Mouse (Mus musculus): ENCODE data around the gene Plekhm2.

Plekhm2 gene

GRCm38 (mm10) chr4:141659739-141660138 is 5.0 kb downstream of the Plekhm2 start:
- no peak for DNase-seq

GRCm38 (mm10) chr4:141658846-141659484 is 5.7 kb downstream of the Plekhm2 start:
- no peak for DNase-seq

GRCm38 (mm10) chr4:141656932-141657331 is 7.8 kb downstream of the Plekhm2 start:
- no peak for DNase-seq

GRCm38 (mm10) chr4:141655908-141656608 is 8.6 kb downstream of the Plekhm2 start:
- DNase-seq: peak; percentile 75

DNA sequence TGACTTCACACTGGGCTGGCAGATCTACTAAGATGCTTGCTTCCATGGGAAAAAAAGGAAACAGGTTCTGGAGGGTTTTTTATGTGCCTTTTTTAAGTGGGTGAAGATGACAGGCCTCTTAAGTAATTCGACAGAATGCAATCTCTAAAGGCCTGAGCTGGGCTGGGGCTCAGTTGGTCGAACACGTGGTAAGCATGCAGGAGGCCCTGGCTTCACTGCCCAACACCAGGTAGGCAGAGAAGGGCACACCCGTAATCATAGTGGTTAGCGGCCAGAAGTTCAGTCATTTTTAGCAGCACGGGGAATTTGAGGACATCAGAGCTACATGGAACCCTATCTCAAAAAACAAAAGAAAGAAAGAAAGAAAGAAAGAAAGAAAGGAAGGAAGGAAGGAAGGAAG is 10.2 kb downstream of the Plekhm2 start:
- DNase-seq: no peak

GRCm38 (mm10) chr4:141653813-141654212 is 10.9 kb downstream of the Plekhm2 start:
- DNase-seq: no peak

DNA sequence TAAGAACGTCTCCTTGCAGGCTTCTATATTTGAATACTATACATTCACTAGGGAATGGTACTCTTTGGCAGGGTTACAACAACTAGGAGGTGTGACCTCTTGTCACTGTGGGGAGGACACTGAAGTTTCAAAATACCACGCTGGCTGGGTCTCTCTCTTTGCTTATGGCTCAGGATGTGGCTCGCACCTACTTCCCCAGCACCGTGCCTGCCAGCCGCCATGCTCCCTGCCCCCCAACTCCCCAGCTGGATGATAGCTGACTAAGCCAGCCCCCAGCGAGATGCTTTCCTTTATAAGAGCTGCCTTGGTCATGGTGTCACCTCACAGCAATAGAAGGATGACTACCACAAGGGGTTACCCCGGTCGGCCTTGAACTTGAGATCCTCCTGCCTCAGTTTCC is 11.7 kb downstream of the Plekhm2 start:
- DNase-seq: no peak

GRCm38 (mm10) chr4:141651944-141652343 is 12.8 kb downstream of the Plekhm2 start:
- no peak for DNase-seq

DNA sequence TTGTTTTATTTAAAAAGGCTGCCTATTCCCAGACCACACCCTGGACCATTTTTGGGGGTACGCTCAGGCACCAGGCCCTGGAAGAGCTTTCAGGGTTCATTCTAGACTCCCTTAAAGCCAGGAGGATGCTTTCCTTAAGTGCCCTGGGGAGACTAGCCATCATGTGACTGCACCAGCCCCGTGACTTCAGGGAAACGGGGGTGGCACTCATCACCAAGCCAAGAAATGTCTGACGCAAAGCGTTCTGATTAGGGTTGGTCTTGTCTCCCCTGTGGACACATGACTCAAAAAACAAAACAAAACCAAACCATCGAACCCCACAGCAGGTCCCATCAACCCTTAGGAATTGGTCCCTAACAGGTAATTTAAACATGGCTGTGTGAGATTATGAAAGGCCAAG is 13.4 kb downstream of the Plekhm2 start:
- no peak for DNase-seq

GRCm38 (mm10) chr4:141649244-141649643 is 15.5 kb downstream of the Plekhm2 start:
- no peak for DNase-seq

DNA sequence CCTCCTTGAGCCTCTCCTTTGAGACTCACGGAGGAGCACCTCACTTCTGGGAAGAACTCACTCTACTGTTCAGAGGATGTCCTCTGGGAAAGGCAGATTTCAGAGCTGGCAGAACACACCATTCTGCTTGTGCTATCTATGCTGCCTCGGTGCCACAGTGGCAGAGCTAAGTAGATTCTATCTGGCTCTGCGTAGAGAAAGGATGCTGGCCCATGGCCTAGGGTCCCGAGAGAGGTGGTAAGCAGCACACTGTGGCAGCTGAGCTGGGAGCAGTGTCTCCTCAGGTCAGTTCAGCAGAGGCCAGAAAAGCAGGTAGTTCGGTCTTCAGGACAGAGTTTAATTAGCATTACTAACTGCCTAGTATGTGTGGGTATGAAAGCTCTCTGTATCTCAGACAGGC is 16.4 kb downstream of the Plekhm2 start:
- no peak for DNase-seq

GRCm38 (mm10) chr4:141647187-141647586 is 17.5 kb downstream of the Plekhm2 start:
- no peak for DNase-seq

- no peak for DNase-seq
These were observed 18.7 kb downstream of the Plekhm2 start for GRCm38 (mm10) chr4:141645988-141646387.

- peak; percentile 77 for DNase-seq
These were observed 21.4 kb downstream of the Plekhm2 start for GRCm38 (mm10) chr4:141643118-141643855.

- DNase-seq: no peak
These were observed 22.5 kb downstream of the Plekhm2 start for GRCm38 (mm10) chr4:141641961-141642811.

DNA sequence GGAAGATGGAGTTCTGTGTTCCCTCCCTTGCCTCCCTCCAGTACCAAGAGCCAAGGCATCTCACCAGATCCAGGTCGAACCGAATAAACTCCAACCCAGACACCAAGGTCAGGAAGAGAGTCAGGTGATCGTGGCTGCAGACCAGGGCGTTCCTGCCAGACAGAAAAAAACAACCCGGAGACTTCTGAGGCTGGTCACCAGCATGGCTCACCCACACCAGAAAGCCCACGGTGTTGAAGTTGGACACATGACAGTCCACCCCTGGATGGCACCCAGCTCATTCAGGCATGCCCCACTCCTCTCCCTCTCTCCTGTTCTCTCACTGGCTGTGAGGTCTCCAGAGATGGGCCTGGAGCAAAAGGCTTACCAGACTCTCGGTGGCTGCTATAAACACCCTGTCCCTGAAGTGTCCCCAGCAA is 23.3 kb downstream of the Plekhm2 start:
- no peak for DNase-seq

DNA sequence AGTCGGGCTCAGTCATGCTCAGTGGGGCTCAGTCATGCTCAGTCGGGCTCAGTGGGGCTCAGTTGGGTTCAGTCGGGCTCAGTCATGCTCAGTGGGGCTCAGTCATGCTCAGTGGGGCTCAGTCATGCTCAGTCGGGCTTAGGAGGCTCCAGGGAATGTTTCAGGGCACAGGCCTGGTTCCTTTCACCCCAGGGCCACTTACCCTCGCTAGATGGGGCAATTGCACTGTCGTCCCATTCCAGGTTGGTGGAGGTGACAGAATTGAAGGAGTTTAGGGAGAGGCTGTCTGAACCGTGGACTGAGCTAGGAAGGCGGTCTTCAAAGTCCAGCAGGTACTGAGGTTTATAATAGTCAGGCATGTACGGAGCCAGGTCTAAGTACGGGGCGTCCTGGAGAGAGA is 25.2 kb downstream of the Plekhm2 start:
- no peak for DNase-seq

DNA sequence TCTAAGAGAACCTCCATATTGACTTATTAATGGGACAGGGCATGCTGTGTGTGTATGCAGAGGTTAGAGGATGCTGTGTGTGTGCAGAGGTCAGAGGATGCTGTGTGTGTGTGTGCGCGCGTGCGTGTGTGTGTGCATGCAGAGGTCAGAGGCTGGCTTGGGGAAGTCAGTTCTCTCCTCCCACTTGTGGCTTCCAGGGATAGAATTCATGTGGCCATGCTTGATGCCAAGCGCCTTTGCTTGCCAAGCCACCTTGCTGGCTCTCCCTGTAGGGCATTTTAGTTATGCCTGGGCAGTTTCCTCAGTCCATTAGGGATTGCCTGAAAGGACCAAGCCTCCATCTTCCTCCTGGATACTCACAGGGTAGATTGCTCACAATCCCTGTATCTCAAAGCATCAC is 28.0 kb downstream of the Plekhm2 start:
- DNase-seq: no peak

GRCm38 (mm10) chr4:141635991-141636390 is 28.7 kb downstream of the Plekhm2 start:
- DNase-seq: no peak

GRCm38 (mm10) chr4:141632111-141632873 is 32.4 kb downstream of the Plekhm2 start:
- DNase-seq: no peak

DNA sequence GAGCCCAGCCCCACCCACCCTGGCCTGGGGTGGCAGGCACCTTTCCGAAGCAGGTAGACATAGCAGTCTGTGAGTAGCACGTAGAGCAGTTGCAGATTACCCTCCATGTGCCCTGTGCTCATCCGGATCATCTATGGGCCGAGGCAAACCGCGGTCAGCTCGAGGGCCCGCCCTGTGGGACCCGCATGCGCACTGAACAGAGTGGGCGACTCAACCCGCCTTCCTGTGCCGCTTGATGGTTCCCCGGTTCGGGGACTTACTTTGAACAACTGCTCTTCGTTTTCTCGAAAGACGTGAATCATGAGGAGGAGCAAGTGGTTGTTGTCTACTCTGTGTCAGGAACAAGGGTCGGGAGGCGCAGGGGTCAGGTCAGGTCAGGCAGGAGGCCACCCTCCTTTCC is 33.4 kb downstream of the Plekhm2 start:
- DNase-seq: no peak

DNA sequence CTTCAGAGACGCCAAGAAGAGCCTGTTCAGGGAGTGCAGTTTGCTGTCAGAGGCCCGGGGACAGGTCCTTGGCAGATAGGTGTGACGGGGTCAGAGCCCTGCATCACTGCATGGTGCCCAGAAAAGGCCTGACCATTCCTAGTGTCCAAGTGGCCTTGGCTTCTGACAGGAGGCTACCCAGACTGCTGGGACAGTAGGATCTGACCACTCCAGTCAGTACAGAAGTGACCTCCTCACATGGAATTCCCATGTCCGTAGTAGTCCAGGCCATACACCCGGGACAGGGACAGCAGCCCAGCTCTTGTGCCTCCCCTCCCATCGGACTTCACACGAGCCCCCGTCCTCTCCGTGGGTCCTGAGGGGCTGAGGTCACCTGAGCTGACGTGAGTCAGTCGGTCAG is 34.7 kb downstream of the Plekhm2 start:
- DNase-seq: no peak

Measured in cerebellum, adult 9-10 months (tissue).